Mouse (Mus musculus): ENCODE data around the gene Eif2b5.

DNA sequence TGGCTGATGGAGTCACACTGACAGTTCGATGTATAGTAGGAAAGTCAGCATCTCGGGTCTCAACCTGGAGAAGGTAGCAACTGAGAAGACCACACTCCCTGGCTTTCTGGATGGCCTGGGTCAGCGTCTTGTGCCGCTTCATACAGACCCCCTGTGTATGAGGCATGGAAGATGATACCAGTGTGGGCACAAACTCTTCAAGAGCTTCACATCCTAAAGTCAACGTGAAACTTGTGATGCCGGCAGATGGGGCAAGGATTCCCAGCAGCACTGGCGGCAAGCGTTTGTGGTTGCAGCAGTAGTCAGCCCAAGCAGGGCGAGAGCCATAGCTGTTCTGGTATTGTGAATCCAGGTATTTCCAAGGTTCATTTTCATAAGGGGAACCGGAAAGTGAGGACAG is 47.1 kb downstream of the Eif2b5 start:
- TF ChIP-seq MYOG (IDR thresholded peaks at IDR 0.05; ENCODE audit: control insufficient read depth, extremely low read depth, insufficient read length) (no peak), USF1 (IDR thresholded peaks at IDR 0.05; ENCODE audit: low read depth) (no peak)
